Mouse (Mus musculus): ENCODE data around the gene Sgk1.

GRCm38 (mm10) chr10:21924051-21924720 is 42.2 kb downstream of the Sgk1 start:
- no peak for TF ChIP-seq POLR2A (IDR thresholded peaks at IDR 0.05; ENCODE audit: insufficient read length, low read depth)
- TF ChIP-seq POLR2AphosphoS2 (IDR thresholded peaks at IDR 0.05; ENCODE audit: insufficient read length, low read depth), result no peak

Measured in myocyte (in vitro differentiated cells).